Mouse (Mus musculus): ENCODE data around the gene Bcorl1. TPM values are rescaled to one million over a fixed set of nuclear protein-coding genes. Genes with fewer than 3 reads are reported as not detected.

The Bcorl1 gene
- polyA plus RNA-seq, 1 experiment from 2014 or later, result 3.8 TPM

DNA sequence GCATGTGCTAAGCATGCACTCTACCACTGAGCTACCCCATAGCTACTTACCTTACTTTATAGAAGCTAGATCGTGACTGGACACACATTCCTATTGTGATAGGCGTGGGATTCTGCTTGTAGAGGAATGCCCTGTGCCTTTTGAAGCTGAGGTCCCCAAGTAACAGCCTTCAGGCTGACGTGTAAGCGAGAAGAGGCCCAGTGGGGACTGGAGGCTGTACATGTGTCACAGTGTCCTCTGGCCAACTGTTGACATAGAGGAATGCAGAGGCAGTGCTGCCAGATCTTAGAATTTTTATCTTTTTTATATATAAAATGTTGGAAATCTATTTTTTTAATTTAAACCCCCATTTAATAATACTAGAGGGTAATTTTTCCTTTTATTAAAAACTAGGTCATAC, 58.8 kb downstream of the Bcorl1 start:
- ATAC-seq (ENCODE audit: extremely low read depth, insufficient number of reproducible peaks, low FRiP score, low TSS enrichment), result no peak
- Histone ChIP-seq H3K9ac (no peak overlapping the region), H3K4me1 (peaks cover 9% of the 10 kb centered on the region), H3K4me2 (peak overlapping the region; percentile 39; the same call in 1 of the 2 replicates), H3K36me3 (peaks cover 50% of the 10 kb centered on the region), H3K9me3 (no peaks in the 10 kb centered on the region), H3K27me3 (replicated peaks) (no peaks in the 10 kb centered on the region), H3K4me3 (no peak overlapping the region), H3K27ac (replicated peaks) (peak overlapping the region; percentile 66)
- 59% methylated on average over 4 of the region's 4 CpGs for WGBS

DNA sequence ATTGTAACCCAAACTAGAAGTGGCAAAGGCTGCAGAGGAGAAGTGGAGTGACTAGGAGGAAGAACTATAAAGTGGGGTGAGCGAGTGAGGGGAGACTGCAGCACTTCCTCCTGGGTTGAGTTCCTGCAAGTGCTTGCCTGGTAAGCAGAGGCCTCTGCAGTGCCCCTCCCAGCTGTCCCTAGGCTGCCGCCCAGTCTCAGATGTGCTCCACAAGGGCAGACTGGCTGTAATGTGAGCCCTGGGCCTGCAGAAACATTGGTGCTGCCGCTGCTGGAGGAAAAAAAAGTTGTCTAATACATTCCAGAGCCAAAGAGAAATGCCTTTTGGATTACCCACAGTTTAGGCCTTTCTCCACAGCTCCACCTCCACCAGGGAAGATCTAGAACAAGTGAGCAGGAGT, 64.0 kb downstream of the Bcorl1 start:
- 0 out of 2 replicates have a peak, but pooled peaks cover 14% of the 10 kb centered on the region for H3K4me1 ChIP-seq
- H3K27ac ChIP-seq (replicated peaks), result peak overlapping the region; percentile 78
- H3K4me3 ChIP-seq, result no peak overlapping the region
- H3K27me3 ChIP-seq (replicated peaks), result no peaks in the 10 kb centered on the region
- H3K36me3 ChIP-seq, result peaks cover 43% of the 10 kb centered on the region
- H3K9ac ChIP-seq, result no peak overlapping the region
- no peak overlapping the region for H3K4me2 ChIP-seq
- no peak for ATAC-seq (ENCODE audit: extremely low read depth, insufficient number of reproducible peaks, low FRiP score, low TSS enrichment)
- no peaks in the 10 kb centered on the region for H3K9me3 ChIP-seq
- 28% methylated on average over 3 of the region's 3 CpGs for WGBS

DNA sequence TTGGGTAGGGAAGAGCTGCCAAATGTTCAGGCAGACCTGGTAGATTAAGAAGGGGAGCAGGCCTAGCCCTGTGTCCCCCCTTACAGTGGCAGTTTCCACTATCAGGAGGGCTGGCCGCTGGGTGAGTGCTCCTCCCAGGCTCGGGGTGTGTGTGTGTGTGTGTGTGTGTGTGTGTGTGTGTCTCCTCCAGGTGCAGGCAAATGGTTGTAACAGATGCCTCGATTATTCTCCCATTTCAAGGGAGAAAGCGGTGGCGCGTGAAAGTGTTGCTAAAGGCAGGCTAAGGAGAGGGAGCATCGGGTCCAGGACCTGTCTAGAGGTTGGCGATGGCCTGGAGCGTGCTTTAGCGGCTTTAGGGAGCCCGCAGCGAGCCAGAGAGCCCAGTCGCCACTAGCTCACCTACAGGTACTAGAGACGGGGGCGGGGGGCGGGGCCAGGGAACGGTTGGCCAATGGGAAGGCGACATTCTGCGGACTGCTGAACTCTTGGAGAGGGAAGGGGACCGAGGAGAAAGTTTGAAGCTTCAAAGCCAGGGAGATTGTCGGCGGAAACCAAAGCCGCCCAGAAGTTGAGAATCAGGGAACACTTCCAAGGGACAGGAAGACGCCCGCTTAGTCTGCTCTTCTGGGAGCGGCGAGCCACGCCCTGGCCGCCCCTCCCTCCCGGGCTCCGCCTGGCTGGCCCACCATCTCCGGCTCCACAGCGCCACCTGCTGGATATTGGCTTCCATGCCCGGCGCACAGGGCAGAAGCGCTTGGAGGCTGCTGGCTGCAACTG, 68.6 kb downstream of the Bcorl1 start:
- Histone ChIP-seq H3K9me3 (no peaks in the 10 kb centered on the region), H3K27ac (replicated peaks) (peak overlapping the region; percentile 33; the same call in 1 of the 2 replicates), H3K27me3 (replicated peaks) (no peaks in the 10 kb centered on the region; the same call in 1 of the 2 replicates), H3K9ac (peak overlapping the region; percentile 65), H3K4me2 (peak overlapping the region; percentile 69), H3K36me3 (peaks cover 16% of the 10 kb centered on the region), H3K4me1 (0 out of 2 replicates have a peak, but pooled peaks cover 14% of the 10 kb centered on the region), H3K4me3 (peak overlapping the region; percentile 54)
- peak; percentile 64; the same call in 1 of the 2 replicates for ATAC-seq (ENCODE audit: extremely low read depth, insufficient number of reproducible peaks, low FRiP score, low TSS enrichment)
- 6% methylated on average over 35 of the region's 36 CpGs for WGBS

DNA sequence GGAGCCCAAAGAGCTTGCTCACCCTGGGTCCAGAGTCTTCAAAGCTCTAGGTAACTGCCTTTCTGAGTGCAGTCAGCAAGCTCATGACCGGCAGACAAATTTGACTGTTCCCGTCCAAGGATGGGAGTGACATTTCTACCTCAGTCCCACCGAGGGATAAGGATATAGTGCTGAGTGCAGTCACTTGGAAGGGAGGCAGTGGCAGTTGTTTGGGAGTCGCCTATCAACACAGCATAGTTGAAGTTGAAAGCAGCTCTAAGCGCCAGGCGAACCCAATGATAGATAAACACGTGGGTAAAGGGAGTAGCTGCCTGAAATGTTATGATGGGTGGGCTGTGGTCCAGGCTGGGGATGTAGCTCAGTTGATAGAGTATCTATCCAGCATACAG, 69.2 kb downstream of the Bcorl1 start:
- H3K4me3 ChIP-seq, result peak overlapping the region; percentile 54
- no peak overlapping the region for H3K27ac ChIP-seq (replicated peaks)
- peak overlapping the region; percentile 65; the same call in 1 of the 2 replicates for H3K9ac ChIP-seq

DNA sequence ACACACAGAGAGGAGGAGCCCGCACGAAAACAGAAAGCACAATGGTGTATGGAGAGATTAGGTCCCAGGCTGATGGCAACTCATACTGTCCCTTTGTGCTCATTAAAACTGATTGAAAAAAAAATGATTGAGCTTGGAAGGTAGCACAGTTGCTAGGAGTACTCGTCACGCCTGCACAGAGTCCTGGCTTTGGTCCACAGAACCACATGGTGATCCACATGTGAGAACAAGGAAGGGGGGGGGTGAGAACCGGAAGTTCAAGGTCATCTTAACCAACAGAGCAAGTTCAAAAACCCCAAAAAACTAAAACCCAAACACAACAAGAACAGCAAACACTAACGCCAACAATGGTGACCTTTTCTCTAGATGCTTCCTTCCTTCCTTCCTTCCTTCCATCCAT, 71.5 kb downstream of the Bcorl1 start:
- H3K27ac ChIP-seq (replicated peaks), result no peak overlapping the region
- no peaks in the 10 kb centered on the region; the same call in 1 of the 2 replicates for H3K27me3 ChIP-seq (replicated peaks)
- H3K36me3 ChIP-seq, result peaks cover 35% of the 10 kb centered on the region
- 71% methylated on average over 6 of the region's 6 CpGs for WGBS
- no peak for ATAC-seq (ENCODE audit: extremely low read depth, insufficient number of reproducible peaks, low FRiP score, low TSS enrichment)
- no peak overlapping the region for H3K4me2 ChIP-seq
- H3K9ac ChIP-seq, result no peak overlapping the region
- H3K9me3 ChIP-seq, result no peaks in the 10 kb centered on the region
- H3K4me3 ChIP-seq, result no peak overlapping the region
- H3K4me1 ChIP-seq, result 0 out of 2 replicates have a peak, but pooled peaks cover 4% of the 10 kb centered on the region

More for the DNA sequence above, 69.2 kb downstream of the Bcorl1 start:
- ATAC-seq (ENCODE audit: extremely low read depth, insufficient number of reproducible peaks, low FRiP score, low TSS enrichment), result no peak
- H3K4me2 ChIP-seq, result peak overlapping the region; percentile 69
- 16% methylated on average over 7 of the region's 7 CpGs for WGBS
- no peaks in the 10 kb centered on the region; the same call in 1 of the 2 replicates for H3K27me3 ChIP-seq (replicated peaks)
- peaks cover 21% of the 10 kb centered on the region for H3K36me3 ChIP-seq
- no peaks in the 10 kb centered on the region for H3K9me3 ChIP-seq
- H3K4me1 ChIP-seq, result 0 out of 2 replicates have a peak, but pooled peaks cover 9% of the 10 kb centered on the region

DNA sequence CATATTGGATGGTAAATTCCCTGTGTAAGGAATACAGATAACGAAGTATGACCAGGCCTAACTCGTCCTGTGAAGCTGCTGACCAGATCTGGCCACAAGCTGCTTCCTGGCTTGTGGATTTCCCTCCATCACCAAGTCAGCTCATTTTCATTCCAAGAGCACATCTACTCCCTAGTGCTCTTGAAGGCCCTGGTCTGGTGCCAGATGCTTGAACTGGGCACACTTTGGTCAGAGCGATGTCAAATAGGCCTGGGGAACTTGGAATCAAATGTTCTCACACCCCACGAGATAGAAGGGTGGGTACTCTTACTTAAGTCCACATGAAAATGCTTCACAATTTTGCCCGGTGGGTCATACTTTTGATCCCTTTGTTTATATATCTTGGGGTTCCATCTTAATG, 73.1 kb downstream of the Bcorl1 start:
- Histone ChIP-seq H3K27me3 (replicated peaks) (no peaks in the 10 kb centered on the region; the same call in 1 of the 2 replicates), H3K9ac (no peak overlapping the region), H3K4me3 (no peak overlapping the region), H3K36me3 (peaks cover 52% of the 10 kb centered on the region), H3K4me2 (no peak overlapping the region), H3K9me3 (no peaks in the 10 kb centered on the region), H3K4me1 (0 out of 2 replicates have a peak, but pooled peaks cover 4% of the 10 kb centered on the region), H3K27ac (replicated peaks) (no peak overlapping the region)
- ATAC-seq (ENCODE audit: extremely low read depth, insufficient number of reproducible peaks, low FRiP score, low TSS enrichment), result no peak
- WGBS, result 74% methylated on average over 5 of the region's 5 CpGs

DNA sequence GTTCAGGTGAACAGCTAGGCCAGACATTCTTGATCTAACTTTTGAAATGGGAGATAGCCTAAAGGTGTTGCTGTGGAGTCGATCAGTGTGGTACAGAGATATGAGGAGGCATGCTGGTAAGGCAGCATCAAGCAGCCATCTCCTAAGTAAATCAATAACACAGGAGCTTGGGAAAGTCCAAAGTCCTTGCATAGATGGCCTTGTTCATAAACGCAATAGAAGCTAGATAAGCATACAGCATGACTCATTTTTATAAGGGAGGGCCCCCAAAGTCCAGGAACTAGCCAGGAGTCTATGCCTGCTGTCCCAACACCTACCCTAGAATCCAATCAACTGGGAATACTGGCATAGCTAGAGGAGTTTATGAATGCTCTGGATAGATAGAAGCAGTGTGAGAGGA, 77.3 kb downstream of the Bcorl1 start:
- H3K36me3 ChIP-seq, result peaks cover 70% of the 10 kb centered on the region
- H3K9ac ChIP-seq, result no peak overlapping the region
- H3K4me1 ChIP-seq, result no peaks in the 10 kb centered on the region
- H3K27me3 ChIP-seq (replicated peaks), result no peaks in the 10 kb centered on the region; the same call in 1 of the 2 replicates
- WGBS, result 84% methylated on average over 2 of the region's 2 CpGs
- H3K4me2 ChIP-seq, result no peak overlapping the region
- ATAC-seq (ENCODE audit: extremely low read depth, insufficient number of reproducible peaks, low FRiP score, low TSS enrichment), result no peak
- H3K9me3 ChIP-seq, result no peaks in the 10 kb centered on the region
- no peak overlapping the region for H3K27ac ChIP-seq (replicated peaks)
- no peak overlapping the region for H3K4me3 ChIP-seq

DNA sequence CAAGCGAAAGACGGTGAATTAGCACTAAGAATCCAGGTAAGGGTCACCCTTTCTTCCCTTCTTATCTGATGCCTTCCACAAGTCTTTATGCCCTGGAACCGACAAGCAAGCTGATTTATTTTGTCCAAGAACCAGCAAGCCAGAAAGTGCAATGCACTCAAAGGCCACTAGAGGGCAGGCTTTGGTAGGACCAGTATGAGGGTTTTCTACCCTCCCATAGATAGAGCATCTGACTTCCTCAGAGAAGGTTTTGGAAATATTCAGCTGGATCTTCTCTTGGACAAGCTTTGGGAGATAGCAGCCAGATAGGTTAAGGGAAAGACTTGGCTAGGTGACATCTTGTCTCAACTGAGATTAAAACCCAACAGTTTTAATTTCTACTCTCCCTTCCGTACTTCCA, 81.8 kb downstream of the Bcorl1 start:
- Histone ChIP-seq H3K4me1 (peaks cover 32% of the 10 kb centered on the region), H3K4me3 (no peak overlapping the region), H3K27me3 (replicated peaks) (no peaks in the 10 kb centered on the region), H3K9ac (no peak overlapping the region), H3K9me3 (no peaks in the 10 kb centered on the region), H3K27ac (replicated peaks) (no peak overlapping the region), H3K4me2 (no peak overlapping the region), H3K36me3 (peaks cover 31% of the 10 kb centered on the region)
- ATAC-seq (ENCODE audit: extremely low read depth, insufficient number of reproducible peaks, low FRiP score, low TSS enrichment), result no peak
- WGBS, result 33% methylated on average over 4 of the region's 4 CpGs

DNA sequence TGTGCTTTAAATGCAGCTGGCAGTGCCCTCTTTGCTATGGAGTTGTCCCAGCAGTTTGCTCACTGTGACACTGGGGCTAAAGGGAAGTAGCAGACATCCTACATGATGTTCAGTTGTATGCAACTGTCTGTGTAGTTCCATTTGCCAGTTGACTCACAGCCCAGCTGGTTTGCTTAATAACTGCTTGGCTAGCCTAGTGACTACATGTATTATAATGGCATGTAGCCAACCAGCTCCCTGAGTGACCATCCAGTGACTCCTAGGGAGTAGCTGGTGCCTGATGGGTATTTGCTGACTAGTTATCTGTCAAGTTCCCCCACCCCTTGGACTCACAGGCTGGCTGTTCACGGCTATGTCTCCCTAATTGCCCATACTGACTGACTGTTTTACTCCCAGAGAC, 82.5 kb downstream of the Bcorl1 start:
- H3K4me3 ChIP-seq, result no peak overlapping the region
- no peaks in the 10 kb centered on the region for H3K27me3 ChIP-seq (replicated peaks)
- no peak for ATAC-seq (ENCODE audit: extremely low read depth, insufficient number of reproducible peaks, low FRiP score, low TSS enrichment)
- H3K4me1 ChIP-seq, result peaks cover 39% of the 10 kb centered on the region
- WGBS, result 71% methylated on average over 1 of the region's 1 CpGs
- no peak overlapping the region for H3K4me2 ChIP-seq
- H3K9me3 ChIP-seq, result no peaks in the 10 kb centered on the region
- H3K36me3 ChIP-seq, result peaks cover 25% of the 10 kb centered on the region
- no peak overlapping the region for H3K9ac ChIP-seq
- no peak overlapping the region for H3K27ac ChIP-seq (replicated peaks)

DNA sequence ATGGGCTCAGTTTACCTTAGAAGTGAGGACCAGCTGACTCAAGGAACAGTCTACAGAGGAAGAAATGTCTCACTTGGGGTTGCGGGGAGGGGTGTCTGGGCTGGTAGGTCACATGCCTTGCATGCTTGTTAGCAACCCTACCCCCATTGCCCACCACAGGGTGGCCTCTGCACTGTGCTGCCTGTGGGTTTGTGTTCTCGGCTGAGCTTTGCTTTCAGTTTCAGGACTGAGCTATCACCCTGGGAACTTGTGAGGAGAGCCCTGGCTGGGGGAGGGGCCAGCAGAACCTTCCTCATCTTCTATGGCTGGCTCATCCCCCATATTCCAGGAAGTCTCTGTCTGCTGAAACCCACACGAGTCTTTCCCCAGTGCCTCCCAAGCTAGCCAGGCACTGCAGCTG, 83.4 kb downstream of the Bcorl1 start:
- H3K27ac ChIP-seq (replicated peaks), result peak overlapping the region; percentile 24; the same call in 1 of the 2 replicates
- H3K9me3 ChIP-seq, result no peaks in the 10 kb centered on the region
- 24% methylated on average over 3 of the region's 3 CpGs for WGBS
- peaks cover 16% of the 10 kb centered on the region; the same call in 1 of the 2 replicates for H3K36me3 ChIP-seq
- peak overlapping the region; percentile 46 for H3K4me2 ChIP-seq
- H3K9ac ChIP-seq, result peak overlapping the region; percentile 28; the same call in 1 of the 2 replicates
- H3K4me3 ChIP-seq, result no peak overlapping the region
- H3K27me3 ChIP-seq (replicated peaks), result no peaks in the 10 kb centered on the region
- no peak for ATAC-seq (ENCODE audit: extremely low read depth, insufficient number of reproducible peaks, low FRiP score, low TSS enrichment)
- peaks cover 42% of the 10 kb centered on the region for H3K4me1 ChIP-seq

DNA sequence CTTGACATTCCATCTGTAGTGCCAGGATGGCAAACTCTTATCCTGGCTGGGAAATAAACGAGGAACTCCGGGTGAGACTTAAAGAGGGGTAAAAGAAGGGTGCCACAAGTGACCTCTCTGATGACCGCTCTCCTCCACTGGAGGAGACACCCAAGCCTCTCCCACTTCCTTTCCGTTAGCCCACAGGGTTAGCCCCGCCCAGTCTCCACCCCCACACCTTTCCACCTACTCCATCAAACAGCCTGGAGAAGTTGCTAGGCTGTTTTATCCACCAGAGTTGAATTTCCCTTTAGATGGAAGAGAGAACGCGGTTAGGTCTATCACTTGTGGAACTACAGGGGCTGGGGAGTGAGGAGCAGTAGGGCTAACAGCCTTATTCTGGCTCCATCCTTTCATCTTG, 84.1 kb downstream of the Bcorl1 start:
- Histone ChIP-seq H3K27me3 (replicated peaks) (no peaks in the 10 kb centered on the region), H3K4me2 (peak overlapping the region; percentile 46)

More for the DNA sequence above, 84.1 kb downstream of the Bcorl1 start:
- no peak overlapping the region for H3K27ac ChIP-seq (replicated peaks)
- H3K9me3 ChIP-seq, result no peaks in the 10 kb centered on the region
- no peak for ATAC-seq (ENCODE audit: extremely low read depth, insufficient number of reproducible peaks, low FRiP score, low TSS enrichment)
- WGBS, result 66% methylated on average over 6 of the region's 7 CpGs
- no peak overlapping the region for H3K4me3 ChIP-seq
- peak overlapping the region; percentile 28; the same call in 1 of the 2 replicates for H3K9ac ChIP-seq
- peaks cover 47% of the 10 kb centered on the region for H3K4me1 ChIP-seq
- H3K36me3 ChIP-seq, result peaks cover 10% of the 10 kb centered on the region; the same call in 1 of the 2 replicates
